Mouse (Mus musculus) hindbrain, embryonic 12.5 days (tissue): ENCODE results near the gene Casc3. TPM values are rescaled to one million over a fixed set of nuclear protein-coding genes. Genes with fewer than 3 reads are reported as not detected.

Source experiments
- ATAC-seq: fragments of 200-750 bp; cut with Nextera tagmentation; 2 replicates; pipeline ENCODE4 v1.8.0; 2017; ENCODE audit warnings: moderate TSS enrichment; ENCODE audit not compliant: low FRiP score
- H3K27ac ChIP-seq: fragments of 300-500 bp; sonication (generic); 2 replicates; pipeline ENCODE4 v1.5.1; 2016; ENCODE audit warnings: mild to moderate bottlenecking
- H3K27me3 ChIP-seq: fragments of 300-500 bp; sonication (generic); 2 replicates; pipeline ENCODE4 v1.6.1; 2016; ENCODE audit warnings: mild to moderate bottlenecking
- H3K36me3 ChIP-seq: fragments of 300-500 bp; sonication (generic); 2 replicates; pipeline ENCODE4 v1.6.1; 2016; ENCODE audit warnings: mild to moderate bottlenecking
- H3K4me1 ChIP-seq: fragments of 300-500 bp; sonication (generic); 2 replicates; pipeline ENCODE4 v1.6.1; 2016
- H3K4me2 ChIP-seq: fragments of 300-500 bp; sonication (generic); replicated peaks from 2 replicates; pipeline ENCODE4 v1.6.1; 2016; ENCODE audit warnings: mild to moderate bottlenecking
- H3K4me3 ChIP-seq: fragments of 300-500 bp; sonication (generic); 2 replicates; pipeline ENCODE4 v1.5.1; 2016; ENCODE audit warnings: mild to moderate bottlenecking
- H3K9ac ChIP-seq: fragments of 300-500 bp; sonication (generic); 2 replicates; pipeline ENCODE4 v1.6.1; 2016; ENCODE audit warnings: mild to moderate bottlenecking, moderate library complexity
- H3K9me3 ChIP-seq: fragments of 300-500 bp; sonication (generic); replicated peaks from 2 replicates; pipeline ENCODE4 v1.6.1; 2016; ENCODE audit warnings: mild to moderate bottlenecking
- WGBS: fragments of 180-500 bp; shearing (Covaris S2); methylation state at CpG from one replicate; pipeline ENCODE4 v1.1.7; 2016; 5-methylcytosine and 5-hydroxymethylcytosine counted together
- polyA plus RNA-seq: library from polyadenylated mRNA; unstranded; fragments of >200 nt; fragmentation: Nextera tagmentation; extraction: Ambion mirVana; gene quantifications from 2 replicates; pipeline ENCODE4 v1.2.1, GENCODE M21; 2016

Gene Casc3
- polyA plus RNA-seq, 1 experiment from 2014 or later, result 62.5 TPM

DNA sequence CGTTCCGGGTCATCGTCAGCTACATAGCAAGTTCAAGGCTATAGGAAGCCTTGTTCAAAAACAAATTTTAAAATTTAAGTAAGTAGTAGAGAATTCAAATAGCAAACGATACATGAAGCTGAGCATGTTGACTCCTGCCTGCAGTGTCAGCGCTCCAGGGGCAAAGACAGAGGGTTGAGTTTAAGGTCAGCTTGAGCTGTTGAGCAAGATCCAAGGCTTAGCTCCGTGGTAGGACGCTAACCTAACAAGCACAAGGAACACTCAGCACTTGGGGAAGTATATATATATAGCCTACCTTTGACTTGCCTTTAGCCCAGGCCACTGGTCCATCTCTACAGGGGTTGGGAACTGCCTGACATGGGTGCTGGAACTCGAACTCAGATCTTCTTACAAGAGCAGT lies 65.2 kb downstream of the Casc3 start:
- no peak overlapping the region for H3K27ac ChIP-seq
- H3K9ac ChIP-seq, result no peak overlapping the region
- peaks cover 44% of the 10 kb centered on the region for H3K36me3 ChIP-seq
- no peak overlapping the region for H3K4me3 ChIP-seq
- H3K27me3 ChIP-seq, result no peaks in the 10 kb centered on the region
- H3K9me3 ChIP-seq, result no peaks in the 10 kb centered on the region
- H3K4me1 ChIP-seq, result peaks cover 11% of the 10 kb centered on the region; the same call in 1 of the 2 replicates
- ATAC-seq, result no peak
- WGBS, result 95% methylated on average over 8 of the region's 8 CpGs
- no peak overlapping the region for H3K4me2 ChIP-seq

DNA sequence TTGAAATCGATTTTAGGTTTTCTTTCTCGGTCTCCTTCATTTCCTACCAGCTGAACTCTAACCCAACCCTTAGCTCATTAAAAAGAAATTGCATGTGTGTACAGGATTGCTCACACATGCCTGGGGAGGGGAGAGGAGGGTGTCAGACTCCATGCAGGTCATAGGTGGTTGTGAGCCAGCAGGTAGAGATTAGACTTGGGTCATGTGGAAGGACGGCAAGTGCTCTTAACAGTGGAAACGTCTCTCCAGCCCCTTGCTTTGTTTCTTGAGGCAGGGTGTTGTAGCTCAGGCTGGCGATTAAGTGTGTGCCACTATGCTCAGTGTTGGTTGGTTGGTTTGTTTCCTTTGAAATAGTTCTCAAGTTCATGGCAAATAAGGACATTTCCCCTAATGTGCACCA lies 66.1 kb downstream of the Casc3 start:
- Histone ChIP-seq H3K9me3 (no peaks in the 10 kb centered on the region), H3K36me3 (peaks cover 44% of the 10 kb centered on the region), H3K4me2 (no peak overlapping the region), H3K27ac (no peak overlapping the region; the same call in 1 of the 2 replicates), H3K27me3 (no peaks in the 10 kb centered on the region), H3K4me3 (no peak overlapping the region), H3K4me1 (peaks cover 11% of the 10 kb centered on the region; the same call in 1 of the 2 replicates), H3K9ac (no peak overlapping the region)
- 76% methylated on average over 5 of the region's 5 CpGs for WGBS
- no peak for ATAC-seq

DNA sequence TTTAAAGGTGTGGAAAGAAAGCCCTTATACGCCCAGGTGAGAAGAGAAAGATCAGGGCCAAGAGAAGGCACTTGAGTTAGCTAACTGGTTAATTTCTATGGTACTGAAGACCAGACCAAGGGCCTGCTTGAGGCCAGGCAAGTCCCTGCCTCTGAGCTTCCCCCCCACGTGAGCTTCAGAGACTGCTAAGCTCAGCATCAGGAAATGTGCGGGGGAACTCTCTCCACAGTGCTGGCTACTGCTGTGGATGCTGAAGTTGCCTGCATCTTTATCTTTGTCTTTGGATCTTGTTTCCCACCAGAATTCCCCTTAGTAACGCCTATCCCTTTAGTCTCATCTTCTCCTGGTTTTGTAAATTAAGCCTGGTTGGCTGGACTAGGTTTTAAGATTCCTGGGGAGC lies 66.7 kb downstream of the Casc3 start:
- H3K9ac ChIP-seq, result no peak overlapping the region
- peaks cover 11% of the 10 kb centered on the region; the same call in 1 of the 2 replicates for H3K4me1 ChIP-seq
- peaks cover 40% of the 10 kb centered on the region for H3K36me3 ChIP-seq
- H3K4me3 ChIP-seq, result no peak overlapping the region
- peak overlapping the region; percentile 40; the same call in 1 of the 2 replicates for H3K27ac ChIP-seq
- no peak overlapping the region for H3K4me2 ChIP-seq
- no peaks in the 10 kb centered on the region for H3K27me3 ChIP-seq
- 65% methylated on average over 4 of the region's 4 CpGs for WGBS
- H3K9me3 ChIP-seq, result no peaks in the 10 kb centered on the region
- no peak for ATAC-seq

DNA sequence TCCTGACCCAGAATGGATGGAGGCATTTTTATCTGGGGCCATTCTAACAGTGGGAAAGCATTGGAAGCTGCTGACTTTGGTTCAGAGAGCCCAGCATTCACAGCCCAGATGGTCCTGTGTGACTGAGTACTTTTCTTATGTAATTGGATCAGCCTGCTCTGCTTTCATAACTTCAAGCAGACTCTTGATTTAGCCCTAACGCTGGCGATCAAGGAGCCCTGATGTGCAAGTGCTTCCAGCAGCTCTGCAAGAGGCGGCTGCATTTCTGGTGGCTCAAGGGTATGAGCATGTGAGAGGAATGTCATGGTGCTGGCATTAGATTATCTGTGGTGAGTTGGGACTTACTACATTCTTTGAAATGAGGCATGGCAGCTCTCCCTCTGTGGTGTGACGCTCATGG lies 67.3 kb downstream of the Casc3 start:
- Histone ChIP-seq H3K9me3 (no peaks in the 10 kb centered on the region), H3K27ac (peak overlapping the region; percentile 1; the same call in 1 of the 2 replicates), H3K4me3 (no peak overlapping the region), H3K27me3 (no peaks in the 10 kb centered on the region), H3K4me2 (no peak overlapping the region), H3K4me1 (peaks cover 11% of the 10 kb centered on the region; the same call in 1 of the 2 replicates), H3K36me3 (peaks cover 37% of the 10 kb centered on the region), H3K9ac (no peak overlapping the region)
- 78% methylated on average over 4 of the region's 4 CpGs for WGBS
- no peak for ATAC-seq

DNA sequence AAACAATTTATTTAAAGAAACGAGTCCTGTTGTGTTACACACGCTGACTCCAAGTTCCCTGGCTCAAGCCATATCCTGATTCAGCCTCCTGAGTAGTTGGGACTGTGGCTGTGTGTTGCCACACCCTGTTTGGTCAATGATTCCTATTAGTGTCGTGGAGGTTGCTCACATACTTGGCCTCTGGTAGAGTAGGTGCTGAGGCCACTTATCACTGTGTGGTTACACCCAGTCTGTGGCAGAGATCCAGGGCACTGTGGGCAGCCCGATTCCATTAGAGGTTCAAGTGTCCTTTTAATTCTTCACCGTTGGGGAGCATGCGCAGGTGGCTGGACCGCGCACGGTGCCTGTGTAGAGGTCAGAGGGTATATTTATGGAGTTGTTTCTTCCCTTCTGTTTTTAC lies 69.2 kb downstream of the Casc3 start:
- no peak for ATAC-seq
- Histone ChIP-seq H3K4me2 (no peak overlapping the region), H3K27ac (no peak overlapping the region), H3K4me3 (no peak overlapping the region), H3K27me3 (no peaks in the 10 kb centered on the region), H3K4me1 (peaks cover 7% of the 10 kb centered on the region; the same call in 1 of the 2 replicates), H3K9ac (no peak overlapping the region), H3K36me3 (peaks cover 24% of the 10 kb centered on the region), H3K9me3 (no peaks in the 10 kb centered on the region)
- 95% methylated on average over 9 of the region's 9 CpGs for WGBS

DNA sequence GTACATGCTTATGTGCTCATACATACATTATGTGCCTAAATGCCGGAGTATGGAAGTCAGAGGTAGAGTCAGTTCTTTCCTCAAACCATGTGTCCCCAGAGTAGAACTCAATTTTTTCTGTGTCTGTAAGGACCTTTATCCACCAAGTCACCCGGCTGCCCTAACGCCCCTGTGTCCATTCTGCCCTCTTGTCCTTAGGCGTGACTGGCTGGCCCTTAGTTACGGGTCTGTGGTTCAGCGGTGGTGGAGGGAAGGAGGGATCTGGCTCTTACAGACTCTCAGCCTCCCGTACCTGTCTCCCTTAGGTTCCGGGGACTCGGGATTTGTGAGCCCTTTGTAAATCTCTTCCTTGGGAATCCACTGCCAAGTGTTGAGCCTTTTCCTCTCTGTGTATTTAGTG lies 72.3 kb downstream of the Casc3 start:
- Histone ChIP-seq H3K9ac (no peak overlapping the region), H3K9me3 (no peaks in the 10 kb centered on the region), H3K27ac (no peak overlapping the region), H3K4me1 (no peaks in the 10 kb centered on the region), H3K4me2 (no peak overlapping the region), H3K27me3 (no peaks in the 10 kb centered on the region), H3K36me3 (peaks cover 13% of the 10 kb centered on the region; the same call in 1 of the 2 replicates), H3K4me3 (no peak overlapping the region)
- WGBS, result 77% methylated on average over 9 of the region's 9 CpGs
- ATAC-seq, result no peak

Other genes starting within 250 kb of the Casc3 start
- gene Ormdl3, start 217.5 kb upstream of the Casc3 start, polyA plus RNA-seq, result 69.8 and 71.4 TPM in 2 replicates
- not detected in 2 replicates for gene Lrrc3c, start 206.6 kb upstream of the Casc3 start, polyA plus RNA-seq
- 0.49 and 0.55 TPM in 2 replicates for gene Gm12355, start 179.2 kb upstream of the Casc3 start, polyA plus RNA-seq
- gene Gsdma3, start 178.5 kb upstream of the Casc3 start, polyA plus RNA-seq, result not detected in 2 replicates
- gene Gsdma2, start 158.1 kb upstream of the Casc3 start, polyA plus RNA-seq, result not detected in 2 replicates
- not detected in 2 replicates for gene Gsdma, start 140.6 kb upstream of the Casc3 start, polyA plus RNA-seq
- gene Psmd3, start 122.4 kb upstream of the Casc3 start, polyA plus RNA-seq, result 222 and 226 TPM in 2 replicates
- not detected in 2 replicates for gene Csf3, start 103.6 kb upstream of the Casc3 start, polyA plus RNA-seq
- 85.0 and 86.9 TPM in 2 replicates for gene Med24, start 75.5 kb upstream of the Casc3 start, polyA plus RNA-seq
- gene Thra, start 64.3 kb upstream of the Casc3 start, polyA plus RNA-seq, result 67.2 and 68.4 TPM in 2 replicates
- 1.2 and 1.3 TPM in 2 replicates for gene Nr1d1, start 29.6 kb upstream of the Casc3 start, polyA plus RNA-seq
- gene Msl1, start 9.4 kb upstream of the Casc3 start, polyA plus RNA-seq, result 38.8 and 40.4 TPM in 2 replicates
- 3.1 and 4.1 TPM in 2 replicates for gene Rapgefl1, start 31.9 kb downstream of the Casc3 start, polyA plus RNA-seq
- 4.7 and 5.0 TPM in 2 replicates for gene Wipf2, start 58.7 kb downstream of the Casc3 start, polyA plus RNA-seq
- 19.0 and 20.2 TPM in 2 replicates for gene Cdc6, start 102.9 kb downstream of the Casc3 start, polyA plus RNA-seq
- 38.6 and 46.9 TPM in 2 replicates for gene Rara, start 122.9 kb downstream of the Casc3 start, polyA plus RNA-seq
- 0.88 and 1.1 TPM in 2 replicates for gene Gjd3, start 178.1 kb downstream of the Casc3 start, polyA plus RNA-seq
- 195 and 199 TPM in 2 replicates for gene Top2a, start 219.3 kb downstream of the Casc3 start, polyA plus RNA-seq
- 428 and 445 TPM in 2 replicates for gene Igfbp4, start 236.3 kb downstream of the Casc3 start, polyA plus RNA-seq